Mouse (Mus musculus) CH12.LX (cell line): ENCODE measurements around the gene Fez1. TPM values are rescaled to one million over a fixed set of nuclear protein-coding genes. Genes with fewer than 3 reads are reported as not detected.

Source experiments
- DNase-seq: peaks from one replicate; pipeline ENCODE4 v3.0.0-alpha.2; 2013; ENCODE audit errors: extremely low read depth
- H3K27ac ChIP-seq: 2 replicates; pipeline ENCODE4 v1.5.1; 2012; ENCODE audit warnings: low read depth, mild to moderate bottlenecking, control low read depth, moderate library complexity; ENCODE audit not compliant: insufficient read depth
- H3K27me3 ChIP-seq: replicated peaks from 2 replicates; pipeline ENCODE3; 2012; ENCODE audit warnings: inconsistent platforms
- H3K36me3 ChIP-seq, 2 experiments: replicated peaks in 1 of 2; 2 replicates each; pipeline versions ENCODE3 to v1.6.1; 2012; ENCODE audit warnings: inconsistent platforms in 1 of 2, low read length in 1 of 2, mild to moderate bottlenecking in 1 of 2, mixed read lengths in 1 of 2, moderate library complexity in 1 of 2; ENCODE audit not compliant: control insufficient read depth in 1 of 2, insufficient read depth in 1 of 2
- H3K4me1 ChIP-seq, 2 experiments: 2 replicates each; pipeline ENCODE4 v1.6.1; 2012; ENCODE audit warnings: inconsistent platforms in 1 of 2, moderate library complexity in 1 of 2; ENCODE audit not compliant: insufficient read depth in 2 of 2, control insufficient read depth in 1 of 2
- H3K4me2 ChIP-seq: 2 replicates; pipeline ENCODE4 v1.6.1; 2012; ENCODE audit warnings: low read depth, mild to moderate bottlenecking, control low read depth; ENCODE audit not compliant: poor library complexity, insufficient read depth, severe bottlenecking
- H3K4me3 ChIP-seq, 3 experiments: fragments of 150-350 bp in 1 of 3; sonication (generic) in 1 of 3; replicated peaks in 1 of 3; 2 replicates each; pipeline versions ENCODE3 to v1.5.1; 2011 to 2012; ENCODE audit warnings: low read depth in 2 of 3, low read length in 2 of 3, mild to moderate bottlenecking in 2 of 3, moderate library complexity in 2 of 3, control low read depth in 1 of 3, improper control_type of control experiment in 1 of 3, inconsistent platforms in 1 of 3, mixed read lengths in 1 of 3; ENCODE audit not compliant: poor library complexity in 1 of 3
- H3K79me2 ChIP-seq: replicated peaks from 2 replicates; pipeline ENCODE4 v1.6.1; 2012; ENCODE audit warnings: mild to moderate bottlenecking, moderate library complexity; ENCODE audit not compliant: control insufficient read depth, poor library complexity, insufficient read depth, severe bottlenecking; ENCODE audit errors: extremely low read depth
- H3K9ac ChIP-seq: 2 replicates; pipeline ENCODE4 v1.6.1; 2012; ENCODE audit warnings: low read depth, mild to moderate bottlenecking, control low read depth, moderate library complexity; ENCODE audit not compliant: insufficient read depth
- H3K9me3 ChIP-seq: replicated peaks from 2 replicates; pipeline ENCODE3; 2012; ENCODE audit warnings: low read length, inconsistent platforms, mixed read lengths
- BHLHE40 ChIP-seq: IDR thresholded peaks from 2 replicates; pipeline ENCODE4 v1.6.1; 2011; ENCODE audit warnings: mild to moderate bottlenecking, low read depth, low read length, improper control_type of control experiment
- CHD2 ChIP-seq: IDR thresholded peaks from 2 replicates; pipeline ENCODE4 v1.6.1; 2011; ENCODE audit warnings: low read length, improper control_type of control experiment
- EP300 ChIP-seq: IDR thresholded peaks from 2 replicates; pipeline ENCODE4 v1.6.1; 2011; ENCODE audit warnings: low read length, improper control_type of control experiment
- HCFC1 ChIP-seq: IDR thresholded peaks from 2 replicates; pipeline ENCODE4 v1.6.1; 2012; ENCODE audit warnings: low read depth, mild to moderate bottlenecking, inconsistent platforms, low read length, improper control_type of control experiment
- IRF4 ChIP-seq: IDR thresholded peaks from 2 replicates; pipeline ENCODE4 v1.6.1; 2014; ENCODE audit warnings: low read depth, mild to moderate bottlenecking, inconsistent platforms, low read length, improper control_type of control experiment
- MAX ChIP-seq: IDR thresholded peaks from 2 replicates; pipeline ENCODE4 v1.6.1; 2011; ENCODE audit warnings: low read length, improper control_type of control experiment
- MYC ChIP-seq: IDR thresholded peaks from 2 replicates; pipeline ENCODE4 v1.6.1; 2011; ENCODE audit warnings: low read depth, mild to moderate bottlenecking, improper control_type of control experiment, low read length
- NRF1 ChIP-seq: IDR thresholded peaks from 2 replicates; pipeline ENCODE4 v1.6.1; 2014; ENCODE audit warnings: low read depth, mild to moderate bottlenecking, inconsistent platforms, low read length, improper control_type of control experiment, moderate library complexity
- PAX5 ChIP-seq: IDR thresholded peaks from 2 replicates; pipeline ENCODE4 v1.6.1; 2012; ENCODE audit warnings: low read length, inconsistent platforms, mixed read lengths
- POLR2A ChIP-seq: IDR thresholded peaks from 2 replicates; pipeline ENCODE4 v1.6.1; 2011; ENCODE audit warnings: low read depth, mild to moderate bottlenecking, improper control_type of control experiment, low read length
- POLR2AphosphoS2 ChIP-seq: IDR thresholded peaks from 2 replicates; pipeline ENCODE4 v1.6.1; 2011; ENCODE audit warnings: low read depth, low read length, improper control_type of control experiment
- SIN3A ChIP-seq: IDR thresholded peaks from 2 replicates; pipeline ENCODE4 v1.6.1; 2012; ENCODE audit warnings: low read length, improper control_type of control experiment, inconsistent platforms
- SMC3 ChIP-seq: IDR thresholded peaks from 2 replicates; pipeline ENCODE4 v1.6.1; 2011; ENCODE audit warnings: low read depth, low read length, improper control_type of control experiment
- TBP ChIP-seq: conservative IDR thresholded peaks from 2 replicates; pipeline ENCODE4 v1.6.1; 2011; ENCODE audit warnings: low read depth, low read length, improper control_type of control experiment
- TCF12 ChIP-seq: IDR thresholded peaks from 2 replicates; pipeline ENCODE4 v1.6.1; 2014; ENCODE audit warnings: low read depth, mild to moderate bottlenecking, inconsistent platforms, low read length, improper control_type of control experiment
- USF2 ChIP-seq: conservative IDR thresholded peaks from 2 replicates; pipeline ENCODE4 v1.6.1; 2011; ENCODE audit warnings: low read depth, low read length, improper control_type of control experiment
- ZC3H11A ChIP-seq: IDR thresholded peaks from 2 replicates; pipeline ENCODE4 v1.6.1; 2012; ENCODE audit warnings: low read depth, mild to moderate bottlenecking, inconsistent platforms, low read length, improper control_type of control experiment
- ZKSCAN1 ChIP-seq: IDR thresholded peaks from 2 replicates; pipeline ENCODE4 v1.6.1; 2012; ENCODE audit warnings: low read depth, inconsistent platforms, low read length, improper control_type of control experiment, borderline replicate concordance
- ZNF384 ChIP-seq: IDR thresholded peaks from 2 replicates; pipeline ENCODE4 v1.6.1; 2012; ENCODE audit warnings: low read depth, low read length, improper control_type of control experiment, inconsistent platforms
- dilution Hi-C: fragments of 300-500 bp; cut with MboI; formaldehyde crosslinking; loops from 2 replicates; pipeline ENCODE4 v1.14.3; 2020; ENCODE audit warnings: low sequenced_read_pairs; ENCODE audit not compliant: extremely low pct_unique_long_range_greater_than_20kb, extremely low pct_ligation_motif_present
- in situ Hi-C: fragments of 300-500 bp; cut with MboI; formaldehyde crosslinking; loops from 3 replicates; pipeline ENCODE4 v1.14.3; 2019; ENCODE audit warnings: low sequenced_read_pairs, low pct_ligation_motif_present, low pct_unique_long_range_greater_than_20kb, mixed read lengths
- polyA plus RNA-seq: library from polyadenylated mRNA; unstranded; fragments of >175 nt; gene quantifications from 2 replicates; pipeline ENCODE4 v1.2.1, GENCODE M21; 2012; ENCODE audit warnings: low read depth; ENCODE audit not compliant: insufficient read length
- total RNA-seq, 2 experiments: library from RNA; depleted of rRNA; stranded (reverse); fragments of 300-350 nt in 1 of 2; fragments of >200 nt in 1 of 2; gene quantifications; 2 replicates each; pipeline ENCODE4 v1.2.3; 2012 to 2014

Fez1 gene
- total and polyA plus RNA-seq, 3 experiments = not detected

DNA sequence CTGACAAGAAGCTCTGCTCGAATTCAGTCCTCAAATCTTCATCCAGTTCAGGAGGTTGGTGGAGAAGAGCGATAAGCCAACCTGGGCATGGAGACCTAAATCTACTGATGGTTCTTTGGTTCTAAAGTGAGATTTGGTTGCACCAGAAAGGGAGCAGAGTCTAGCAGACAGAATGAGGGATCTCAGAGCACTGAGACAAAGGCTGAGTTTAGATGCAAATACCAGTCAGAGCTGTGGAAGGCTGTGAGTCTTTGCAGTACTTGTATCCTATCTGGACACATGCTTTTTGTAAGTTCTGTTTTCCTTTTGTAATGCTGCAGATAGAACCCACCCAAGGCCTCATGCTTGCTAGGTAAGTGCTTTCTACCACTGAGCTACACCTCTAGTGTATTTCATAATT lies 360 bp downstream of the Fez1 start:
- in situ Hi-C loops = no loop called here
- Histone ChIP-seq H3K4me2 (no peak overlapping the region), H3K27ac (no peak overlapping the region; the same call in 1 of the 2 replicates), H3K9ac (no peak overlapping the region), H3K4me3 (no peak overlapping the region), H3K27me3 (no peaks in the 10 kb centered on the region), H3K4me1 (no peaks in the 10 kb centered on the region), H3K36me3 (no peaks in the 10 kb centered on the region), H3K79me2 (no peaks in the 10 kb centered on the region), H3K9me3 (no peaks in the 10 kb centered on the region)
- TF ChIP-seq CHD2 (no peak), IRF4 (no peak), POLR2A (no peak), USF2 (no peak), HCFC1 (no peak), EP300 (no peak), TBP (no peak), SIN3A (no peak), MAX (no peak), NRF1 (no peak), MYC (no peak)
- DNase-seq = no peak
- dilution Hi-C loops = no loop called here

DNA sequence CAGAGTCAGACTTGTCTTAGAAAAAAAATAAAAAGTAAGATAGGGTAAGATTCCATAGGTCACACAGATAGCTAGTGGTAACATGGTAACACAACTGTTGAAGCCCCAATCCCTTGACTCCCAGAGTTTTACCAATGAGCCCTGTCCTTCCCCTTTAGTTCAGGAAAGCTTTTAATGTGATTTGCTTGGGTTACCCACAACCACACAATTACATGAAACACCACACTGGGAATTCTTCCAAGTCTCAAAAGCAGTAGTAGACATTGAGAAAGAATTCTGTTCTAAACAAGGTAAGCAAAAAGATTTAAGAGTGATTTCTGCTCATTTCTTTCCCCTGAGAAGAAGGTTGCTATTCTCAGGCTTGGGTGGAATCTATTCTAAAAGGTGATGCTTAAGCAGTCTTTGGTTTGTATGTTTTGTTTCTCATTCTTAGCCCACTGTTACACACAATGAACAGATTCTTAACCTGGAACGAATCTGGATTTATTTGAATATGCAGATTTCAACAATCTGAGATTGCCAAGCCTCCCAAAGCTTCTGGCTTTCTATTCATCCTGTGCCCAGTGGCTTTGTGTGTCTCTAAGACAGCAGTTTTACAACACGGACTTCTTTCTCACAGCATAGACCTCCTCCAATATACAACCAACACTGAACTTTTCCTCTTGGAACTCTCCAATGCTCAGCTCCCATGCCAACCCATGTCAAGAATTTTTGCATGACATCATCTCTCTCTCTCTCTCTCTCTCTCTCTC lies 5.1 kb downstream of the Fez1 start:
- peaks cover 2% of the 10 kb centered on the region for H3K27me3 ChIP-seq
- no peak overlapping the region for H3K9ac ChIP-seq
- dilution Hi-C loops = no loop called here
- no peak overlapping the region for H3K4me2 ChIP-seq
- in situ Hi-C loops = no loop called here
- H3K79me2 ChIP-seq = no peaks in the 10 kb centered on the region
- H3K4me3 ChIP-seq = no peak overlapping the region
- H3K27ac ChIP-seq = no peak overlapping the region
- no peaks in the 10 kb centered on the region for H3K9me3 ChIP-seq
- TF ChIP-seq MYC (no peak), PAX5 (no peak), ZNF384 (no peak), CHD2 (no peak), POLR2AphosphoS2 (no peak), ZC3H11A (no peak), EP300 (no peak), IRF4 (no peak), BHLHE40 (no peak), TCF12 (no peak), POLR2A (no peak), MAX (no peak), SMC3 (no peak), ZKSCAN1 (no peak)
- no peak for DNase-seq
- no peaks in the 10 kb centered on the region for H3K4me1 ChIP-seq
- H3K36me3 ChIP-seq = no peaks in the 10 kb centered on the region
